Comparison of ENCODE assay signal across 8 mouse cellular contexts in the genomic region with DNA sequence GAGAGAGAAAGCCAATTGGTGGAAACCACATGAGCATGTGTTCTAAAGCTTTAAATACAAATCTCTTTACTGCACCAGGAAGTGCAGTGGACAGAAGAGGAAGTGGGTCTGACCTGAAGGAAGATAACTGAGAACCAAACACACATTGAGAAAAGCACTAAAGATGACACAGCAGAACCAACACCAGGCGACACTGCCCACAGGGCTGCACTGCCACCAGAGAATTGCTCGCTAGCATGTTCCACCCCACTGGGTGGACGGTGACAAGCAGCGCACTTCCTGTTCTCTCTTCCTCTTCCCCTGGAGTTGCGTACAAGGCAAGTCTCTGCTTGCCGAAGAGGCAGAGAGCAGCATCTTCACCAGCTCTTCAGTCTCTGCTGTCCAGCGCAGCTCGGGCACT.
DNase-seq lines count a peak whose midpoint lies in the region; ATAC-seq lines count a peak whose summit lies in the region.
"Had no signal": no experiment of that assay in that cellular context is flagged by ENCODE, and none has a peak within 500 bp of the region (broad histone marks: within the 10 kb centered on the region; RNA-seq: fewer than 3 reads in every experiment).

No protein-coding gene starts in this region.

- H3K9ac ChIP-seq in liver, embryonic 12.5 days: no peak overlapping the region
- H3K9ac ChIP-seq in hindbrain, embryonic 16.5 days (ENCODE audit: low read depth, low read length): no peak overlapping the region
- H3K9ac ChIP-seq: hindbrain, embryonic 15.5 days had no signal

- peaks cover 22% of the 10 kb centered on the region for H3K36me3 ChIP-seq in liver, embryonic 12.5 days
- H3K36me3 ChIP-seq in hindbrain, embryonic 16.5 days (ENCODE audit: control insufficient read depth, insufficient read depth, low read length): no peaks in the 10 kb centered on the region
- H3K36me3 ChIP-seq: hindbrain, embryonic 15.5 days had no signal

- H3K4me1 ChIP-seq in liver, embryonic 12.5 days: peaks cover 13% of the 10 kb centered on the region
- H3K4me1 ChIP-seq in hindbrain, embryonic 16.5 days (ENCODE audit: control insufficient read depth, insufficient read depth, low read depth, low read length): no peaks in the 10 kb centered on the region
- H3K4me1 ChIP-seq: hindbrain, embryonic 15.5 days had no signal

- 28% methylated on average over 8 of the region's 8 CpGs for WGBS in liver, embryonic 12.5 days (ENCODE audit: insufficient replicate concordance)
- WGBS in hindbrain, embryonic 16.5 days: 94% methylated on average over 7 of the region's 8 CpGs

- H3K4me2 ChIP-seq in liver, embryonic 12.5 days: no peak overlapping the region
- H3K4me2 ChIP-seq in hindbrain, embryonic 16.5 days (ENCODE audit: low read length): no peak overlapping the region
- H3K4me2 ChIP-seq: hindbrain, embryonic 15.5 days had no signal

- no peak overlapping the region for H3K27ac ChIP-seq in liver, embryonic 12.5 days
- H3K27ac ChIP-seq in hindbrain, embryonic 16.5 days (ENCODE audit: low read depth, low read length): no peak overlapping the region
- H3K27ac ChIP-seq: hindbrain, embryonic 15.5 days had no signal

- no peaks in the 10 kb centered on the region for H3K27me3 ChIP-seq in liver, embryonic 12.5 days (replicated peaks)
- H3K27me3 ChIP-seq in hindbrain, embryonic 16.5 days (replicated peaks; ENCODE audit: control insufficient read depth, insufficient read depth, low read length): no peaks in the 10 kb centered on the region
- H3K27me3 ChIP-seq: hindbrain, embryonic 15.5 days had no signal

- no peaks in the 10 kb centered on the region for H3K9me3 ChIP-seq in liver, embryonic 12.5 days (replicated peaks)
- H3K9me3 ChIP-seq in hindbrain, embryonic 16.5 days (ENCODE audit: control insufficient read depth, low read length): no peaks in the 10 kb centered on the region
- H3K9me3 ChIP-seq: hindbrain, embryonic 15.5 days had no signal

- peak; percentile 60 for ATAC-seq in liver, embryonic 12.5 days
- ATAC-seq in hindbrain, embryonic 16.5 days: no peak

- DNase-seq in 416B (ENCODE audit: low read depth): peak; percentile 90
- peak; percentile 19 for DNase-seq in CD4-positive helper T cell, adult 2 months (ENCODE audit: low read depth, low spot score)
- DNase-seq in naive thymus-derived CD4-positive, alpha-beta T cell, adult 2 months (ENCODE audit: low read depth): peak; percentile 27
- DNase-seq in Muller cell, postnatal 12 days (ENCODE audit: inconsistent ontology term): no peak
- DNase-seq in cerebellum, postnatal 10 days: no peak

- no peak overlapping the region for H3K4me3 ChIP-seq in liver, embryonic 12.5 days
- H3K4me3 ChIP-seq in hindbrain, embryonic 16.5 days (ENCODE audit: low read length): no peak overlapping the region
- H3K4me3 ChIP-seq: hindbrain, embryonic 15.5 days had no signal

Comparison
In these comparisons a context has a peak if more than half of its experiments do, and no peak if none do; other contexts are left out.
1. DNase-seq: peak in 416B (single experiment), CD4-positive helper T cell, adult 2 months (single experiment) and naive thymus-derived CD4-positive, alpha-beta T cell, adult 2 months (single experiment); none in Muller cell, postnatal 12 days (single experiment) and cerebellum, postnatal 10 days (0 of 2).